Mouse (Mus musculus): ENCODE data around the gene Dusp10.

Gene Dusp10

DNA sequence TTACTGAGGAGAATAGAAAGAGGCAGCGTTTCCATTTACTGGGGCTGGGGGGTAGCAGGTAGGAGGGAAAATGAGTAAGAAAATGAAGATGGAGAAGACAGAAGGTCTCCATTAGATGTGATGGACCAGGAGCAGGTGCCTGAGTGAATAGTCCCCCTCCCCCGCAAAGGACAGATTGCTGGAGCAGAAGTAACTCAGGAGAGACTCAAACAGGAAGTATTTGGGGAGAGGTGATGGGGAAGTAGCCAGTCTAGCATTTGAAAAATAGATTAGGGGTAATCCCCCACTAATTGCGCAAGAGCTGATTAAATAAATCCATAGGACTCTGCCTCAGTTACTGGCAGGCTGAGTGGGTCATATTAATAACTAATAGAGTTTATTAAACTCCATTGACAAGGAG, 66.2 kb downstream of the Dusp10 start:
- Histone ChIP-seq H3K4me1 (replicated peaks; ENCODE audit: low read depth, low read length) (no peaks in the 10 kb centered on the region), H3K9me3 (ENCODE audit: low read length) (no peaks in the 10 kb centered on the region), H3K36me3 (ENCODE audit: insufficient read depth, low read length) (no peaks in the 10 kb centered on the region), H3K4me3 (replicated peaks; ENCODE audit: low read length) (no peak overlapping the region), H3K27me3 (ENCODE audit: insufficient read depth, low read length) (no peaks in the 10 kb centered on the region)
- TF ChIP-seq NANOG (IDR thresholded peaks at IDR 0.05; ENCODE audit: borderline replicate concordance, low read length) (no peak), CTCF (conservative IDR thresholded peaks at IDR 0.05; ENCODE audit: low read length) (no peak), POU5F1 (IDR thresholded peaks at IDR 0.05; ENCODE audit: borderline replicate concordance, low read length) (no peak)

DNA sequence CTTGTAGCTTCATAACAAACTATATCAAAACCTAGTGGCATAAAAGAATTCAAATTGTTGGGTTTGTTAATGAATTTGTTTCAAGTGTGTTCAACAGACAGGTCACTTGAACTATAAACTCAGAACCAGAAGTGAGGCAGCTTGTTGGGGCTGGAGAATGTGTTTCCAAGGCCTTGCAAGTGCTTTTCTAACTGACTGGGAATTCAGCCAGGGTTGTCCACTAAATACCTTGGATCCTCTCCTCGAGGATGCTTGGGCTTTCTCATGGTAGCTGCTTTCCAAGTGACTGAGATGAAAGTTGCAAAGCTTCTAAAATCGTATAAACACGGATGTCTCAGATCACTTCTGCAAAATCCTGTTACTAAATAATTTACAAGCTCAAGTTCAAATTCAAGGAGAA, 69.6 kb downstream of the Dusp10 start:
- Histone ChIP-seq H3K36me3 (ENCODE audit: insufficient read depth, low read length) (no peaks in the 10 kb centered on the region), H3K4me3 (replicated peaks; ENCODE audit: low read length) (no peak overlapping the region), H3K9me3 (ENCODE audit: low read length) (no peaks in the 10 kb centered on the region), H3K27me3 (ENCODE audit: insufficient read depth, low read length) (no peaks in the 10 kb centered on the region), H3K4me1 (replicated peaks; ENCODE audit: low read depth, low read length) (no peaks in the 10 kb centered on the region)
- TF ChIP-seq CTCF (conservative IDR thresholded peaks at IDR 0.05; ENCODE audit: low read length) (no peak), NANOG (IDR thresholded peaks at IDR 0.05; ENCODE audit: borderline replicate concordance, low read length) (no peak), POU5F1 (IDR thresholded peaks at IDR 0.05; ENCODE audit: borderline replicate concordance, low read length) (no peak)

DNA sequence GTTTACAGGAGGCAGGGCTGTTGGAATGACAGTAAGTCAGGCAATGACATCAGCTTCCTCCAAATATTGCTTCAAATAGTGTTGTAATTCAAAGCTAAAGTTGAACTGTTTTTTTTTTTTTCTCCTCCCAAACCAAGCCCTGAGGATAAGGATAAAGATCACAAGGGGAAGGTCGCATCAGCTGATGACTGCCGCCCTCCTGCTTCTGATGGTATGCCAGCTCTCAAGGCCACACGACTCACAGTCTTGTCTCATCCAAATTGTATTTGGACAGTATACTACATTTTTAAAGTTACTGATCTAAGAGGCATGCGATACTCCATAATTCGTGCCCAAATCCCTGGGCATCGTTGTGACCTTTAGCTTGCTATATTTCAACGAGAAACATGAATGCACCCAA, 70.1 kb downstream of the Dusp10 start:
- TF ChIP-seq CTCF (conservative IDR thresholded peaks at IDR 0.05; ENCODE audit: low read length) (no peak), NANOG (IDR thresholded peaks at IDR 0.05; ENCODE audit: borderline replicate concordance, low read length) (no peak), POU5F1 (IDR thresholded peaks at IDR 0.05; ENCODE audit: borderline replicate concordance, low read length) (no peak)
- no peaks in the 10 kb centered on the region for H3K27me3 ChIP-seq (ENCODE audit: insufficient read depth, low read length)
- H3K4me1 ChIP-seq (replicated peaks; ENCODE audit: low read depth, low read length) = no peaks in the 10 kb centered on the region
- H3K9me3 ChIP-seq (ENCODE audit: low read length) = no peaks in the 10 kb centered on the region
- H3K4me3 ChIP-seq (replicated peaks; ENCODE audit: low read length) = no peak overlapping the region
- H3K36me3 ChIP-seq (ENCODE audit: insufficient read depth, low read length) = no peaks in the 10 kb centered on the region

DNA sequence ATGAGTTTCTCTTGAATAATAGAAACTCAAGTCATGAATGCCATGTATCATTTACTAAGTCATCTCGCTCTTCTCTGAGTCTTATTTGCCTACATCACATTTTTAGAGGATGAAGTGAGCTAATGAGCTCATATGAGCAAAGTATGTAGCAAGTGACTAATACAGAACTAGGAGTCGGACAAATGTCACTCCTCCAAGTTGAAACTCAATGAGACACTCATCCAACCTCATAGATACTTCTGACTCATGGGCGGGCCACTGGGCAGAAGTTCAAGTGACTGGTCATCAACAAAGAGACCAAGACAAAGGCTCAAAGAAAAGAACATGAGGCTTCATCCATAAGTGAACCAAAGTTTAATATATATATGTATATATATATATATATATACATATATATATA, 71.9 kb downstream of the Dusp10 start:
- Histone ChIP-seq H3K9me3 (ENCODE audit: low read length) (no peaks in the 10 kb centered on the region), H3K4me3 (replicated peaks; ENCODE audit: low read length) (no peak overlapping the region)
- TF ChIP-seq NANOG (IDR thresholded peaks at IDR 0.05; ENCODE audit: borderline replicate concordance, low read length) = no peak
- TF ChIP-seq POU5F1 (IDR thresholded peaks at IDR 0.05; ENCODE audit: borderline replicate concordance, low read length) = no peak
- no peak for TF ChIP-seq CTCF (conservative IDR thresholded peaks at IDR 0.05; ENCODE audit: low read length)

DNA sequence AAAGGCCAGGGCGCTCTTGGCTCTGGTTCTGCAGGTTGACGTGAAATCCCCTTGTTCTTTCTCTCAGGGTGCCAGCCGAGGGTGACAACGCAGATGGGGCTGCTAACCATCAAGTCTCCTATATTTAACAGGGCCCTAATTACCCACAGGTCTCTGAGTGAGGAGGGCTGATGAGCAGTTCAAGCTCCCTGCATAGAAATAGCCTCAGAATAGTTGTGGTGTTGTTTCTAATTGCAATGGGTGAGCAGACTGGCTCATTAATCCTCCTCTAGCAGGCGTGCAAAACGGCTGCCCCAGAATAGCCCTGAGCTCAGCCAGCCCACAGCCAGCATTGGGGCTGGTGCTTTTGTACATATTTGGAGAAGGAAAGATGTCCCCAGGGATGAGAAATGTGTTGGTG, 77.4 kb downstream of the Dusp10 start:
- Histone ChIP-seq H3K4me3 (replicated peaks; ENCODE audit: low read length) (no peak overlapping the region), H3K27me3 (ENCODE audit: insufficient read depth, low read length) (no peaks in the 10 kb centered on the region), H3K36me3 (ENCODE audit: insufficient read depth, low read length) (no peaks in the 10 kb centered on the region), H3K9me3 (ENCODE audit: low read length) (no peaks in the 10 kb centered on the region), H3K4me1 (replicated peaks; ENCODE audit: low read depth, low read length) (no peaks in the 10 kb centered on the region)
- TF ChIP-seq NANOG (IDR thresholded peaks at IDR 0.05; ENCODE audit: borderline replicate concordance, low read length) = no peak
- TF ChIP-seq POU5F1 (IDR thresholded peaks at IDR 0.05; ENCODE audit: borderline replicate concordance, low read length) = no peak
- no peak for TF ChIP-seq CTCF (conservative IDR thresholded peaks at IDR 0.05; ENCODE audit: low read length)

More for the DNA sequence above, 71.9 kb downstream of the Dusp10 start:
- Histone ChIP-seq H3K27me3 (ENCODE audit: insufficient read depth, low read length) (no peaks in the 10 kb centered on the region), H3K36me3 (ENCODE audit: insufficient read depth, low read length) (no peaks in the 10 kb centered on the region), H3K4me1 (replicated peaks; ENCODE audit: low read depth, low read length) (no peaks in the 10 kb centered on the region)

DNA sequence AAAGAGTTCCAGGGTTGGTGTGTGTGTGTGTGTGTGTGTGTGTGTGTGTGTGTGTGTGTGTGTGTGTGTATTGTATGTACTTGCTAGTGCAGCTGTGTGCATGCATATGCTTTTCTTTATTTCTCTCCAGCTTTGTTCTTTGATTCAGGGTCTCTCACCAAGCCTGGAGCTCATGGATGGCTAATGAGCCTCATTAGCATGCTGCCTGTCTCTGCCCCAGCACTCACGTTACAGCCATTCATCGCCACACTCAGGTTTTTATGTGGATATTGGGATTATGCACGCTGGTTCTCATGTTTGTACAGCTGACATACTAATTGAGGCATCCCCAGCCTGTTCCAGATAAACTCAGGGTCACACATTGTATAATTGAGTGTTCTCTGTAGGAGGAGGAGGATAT, 81.8 kb downstream of the Dusp10 start:
- TF ChIP-seq NANOG (IDR thresholded peaks at IDR 0.05; ENCODE audit: borderline replicate concordance, low read length) = no peak
- TF ChIP-seq POU5F1 (IDR thresholded peaks at IDR 0.05; ENCODE audit: borderline replicate concordance, low read length) = no peak
- TF ChIP-seq CTCF (conservative IDR thresholded peaks at IDR 0.05; ENCODE audit: low read length) = no peak
- no peaks in the 10 kb centered on the region for H3K9me3 ChIP-seq (ENCODE audit: low read length)
- no peaks in the 10 kb centered on the region for H3K36me3 ChIP-seq (ENCODE audit: insufficient read depth, low read length)
- H3K4me1 ChIP-seq (replicated peaks; ENCODE audit: low read depth, low read length) = no peaks in the 10 kb centered on the region
- H3K27me3 ChIP-seq (ENCODE audit: insufficient read depth, low read length) = no peaks in the 10 kb centered on the region
- H3K4me3 ChIP-seq (replicated peaks; ENCODE audit: low read length) = no peak overlapping the region

DNA sequence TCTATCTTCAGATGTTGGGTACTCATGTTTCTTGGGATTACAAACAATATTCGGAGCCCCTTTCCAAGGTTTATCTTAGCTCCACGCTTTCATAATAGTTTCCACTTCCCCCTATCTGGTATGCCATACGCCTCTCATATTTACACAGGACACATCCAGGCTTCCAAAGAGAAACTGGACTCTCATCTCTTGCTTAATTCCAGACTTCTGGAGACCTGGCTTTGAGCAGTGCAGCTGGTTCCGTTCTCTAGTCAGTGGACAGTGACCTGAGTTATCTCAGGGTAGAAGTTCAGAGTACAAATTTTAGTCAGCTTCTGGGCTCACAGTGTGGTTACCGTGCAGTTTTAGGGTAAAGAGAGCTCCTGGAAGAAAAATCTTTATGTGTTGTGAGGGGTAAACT, 87.3 kb downstream of the Dusp10 start:
- no peak overlapping the region for H3K4me3 ChIP-seq (replicated peaks; ENCODE audit: low read length)
- H3K4me1 ChIP-seq (replicated peaks; ENCODE audit: low read depth, low read length) = no peaks in the 10 kb centered on the region; the same call in 1 of the 2 replicates
- no peaks in the 10 kb centered on the region for H3K9me3 ChIP-seq (ENCODE audit: low read length)
- H3K27me3 ChIP-seq (ENCODE audit: insufficient read depth, low read length) = no peaks in the 10 kb centered on the region
- TF ChIP-seq NANOG (IDR thresholded peaks at IDR 0.05; ENCODE audit: borderline replicate concordance, low read length) (no peak), POU5F1 (IDR thresholded peaks at IDR 0.05; ENCODE audit: borderline replicate concordance, low read length) (no peak), CTCF (conservative IDR thresholded peaks at IDR 0.05; ENCODE audit: low read length) (no peak)
- no peaks in the 10 kb centered on the region for H3K36me3 ChIP-seq (ENCODE audit: insufficient read depth, low read length)

DNA sequence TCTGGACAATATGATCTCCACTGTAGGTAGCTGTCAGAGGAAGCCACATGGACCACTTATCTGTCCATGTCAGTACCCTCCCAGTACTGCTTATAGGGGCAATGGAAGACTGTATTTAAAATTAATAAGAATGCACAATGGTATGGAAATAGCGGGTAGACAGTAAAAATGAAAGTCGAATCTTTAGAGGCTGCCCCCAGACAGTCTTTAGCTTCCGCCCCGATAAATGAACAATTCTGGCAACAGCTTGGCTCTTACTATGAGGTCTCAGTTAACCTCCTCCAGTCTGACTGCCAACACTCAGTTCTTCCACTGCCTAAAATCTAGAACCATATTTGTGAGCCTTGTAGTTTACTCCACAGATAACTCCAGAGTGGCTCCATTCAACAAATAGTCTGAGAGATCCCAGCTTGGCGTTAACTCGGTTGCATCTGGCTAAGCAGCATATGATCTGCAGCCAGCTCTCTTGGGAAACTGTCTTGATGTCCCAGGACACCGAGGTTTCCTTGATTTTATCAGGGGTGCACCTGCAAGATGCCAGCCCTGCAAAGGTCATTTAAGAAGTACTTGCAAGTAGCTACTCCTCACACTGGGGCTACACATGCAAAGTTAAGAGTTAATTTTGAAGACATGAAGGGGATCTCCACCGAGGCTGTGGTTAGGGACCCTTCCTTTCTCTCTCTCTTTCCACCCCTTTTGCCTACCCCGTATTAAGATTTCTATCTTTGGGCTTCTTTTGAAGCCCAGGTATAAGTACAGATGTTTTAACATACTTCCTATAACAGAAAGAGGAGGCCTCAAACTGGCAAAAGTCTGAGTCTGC, 88.0 kb downstream of the Dusp10 start:
- Histone ChIP-seq H3K4me3 (replicated peaks; ENCODE audit: low read length) (no peak overlapping the region), H3K36me3 (ENCODE audit: insufficient read depth, low read length) (no peaks in the 10 kb centered on the region), H3K27me3 (ENCODE audit: insufficient read depth, low read length) (no peaks in the 10 kb centered on the region), H3K9me3 (ENCODE audit: low read length) (no peaks in the 10 kb centered on the region), H3K4me1 (replicated peaks; ENCODE audit: low read depth, low read length) (no peaks in the 10 kb centered on the region; the same call in 1 of the 2 replicates)
- TF ChIP-seq POU5F1 (IDR thresholded peaks at IDR 0.05; ENCODE audit: borderline replicate concordance, low read length) (no peak), NANOG (IDR thresholded peaks at IDR 0.05; ENCODE audit: borderline replicate concordance, low read length) (no peak), CTCF (conservative IDR thresholded peaks at IDR 0.05; ENCODE audit: low read length) (no peak)

DNA sequence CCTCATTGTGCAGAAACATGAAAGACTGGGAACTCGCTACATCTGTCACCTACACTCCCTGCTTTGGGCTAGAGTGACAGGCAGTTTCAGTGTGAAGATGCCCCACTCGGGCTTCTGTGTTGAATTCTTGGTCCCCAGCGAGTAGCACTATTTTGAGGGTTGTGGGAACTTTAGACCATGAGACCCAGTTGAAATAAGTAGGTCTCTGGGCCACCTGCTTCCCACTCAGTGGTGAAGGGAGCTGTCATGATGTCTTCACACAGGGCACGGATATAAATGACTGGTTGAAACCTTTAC, 88.6 kb downstream of the Dusp10 start:
- Histone ChIP-seq H3K4me3 (replicated peaks; ENCODE audit: low read length) (no peak overlapping the region), H3K27me3 (ENCODE audit: insufficient read depth, low read length) (no peaks in the 10 kb centered on the region), H3K36me3 (ENCODE audit: insufficient read depth, low read length) (no peaks in the 10 kb centered on the region), H3K4me1 (replicated peaks; ENCODE audit: low read depth, low read length) (no peaks in the 10 kb centered on the region; the same call in 1 of the 2 replicates), H3K9me3 (ENCODE audit: low read length) (no peaks in the 10 kb centered on the region)
- TF ChIP-seq NANOG (IDR thresholded peaks at IDR 0.05; ENCODE audit: borderline replicate concordance, low read length) = no peak
- no peak for TF ChIP-seq POU5F1 (IDR thresholded peaks at IDR 0.05; ENCODE audit: borderline replicate concordance, low read length)
